Mouse (Mus musculus): ENCODE data around the gene Cep19.

Gene Cep19

DNA sequence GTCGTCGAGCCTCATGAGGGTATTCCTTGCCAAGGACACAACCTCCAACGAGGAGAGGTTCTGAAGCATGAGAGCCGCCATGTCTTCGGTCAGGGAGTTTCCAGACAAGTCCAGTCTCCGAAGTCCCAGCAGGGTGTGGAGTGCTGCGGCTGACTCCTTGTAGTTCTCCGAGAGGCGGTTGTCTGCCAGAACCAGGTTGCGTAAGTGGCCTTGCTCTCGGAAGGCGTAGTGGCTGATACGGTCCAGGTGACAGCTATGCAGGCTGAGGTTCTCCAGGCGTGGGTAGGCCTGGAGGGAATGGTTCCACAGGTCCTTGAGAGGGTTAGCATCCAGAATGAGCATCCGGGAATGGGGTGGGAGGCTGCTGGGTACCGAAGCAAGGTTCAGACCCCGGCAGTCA lies 45.0 kb downstream of the Cep19 start:
- no peak for DNase-seq (ENCODE audit: low spot score)

DNA sequence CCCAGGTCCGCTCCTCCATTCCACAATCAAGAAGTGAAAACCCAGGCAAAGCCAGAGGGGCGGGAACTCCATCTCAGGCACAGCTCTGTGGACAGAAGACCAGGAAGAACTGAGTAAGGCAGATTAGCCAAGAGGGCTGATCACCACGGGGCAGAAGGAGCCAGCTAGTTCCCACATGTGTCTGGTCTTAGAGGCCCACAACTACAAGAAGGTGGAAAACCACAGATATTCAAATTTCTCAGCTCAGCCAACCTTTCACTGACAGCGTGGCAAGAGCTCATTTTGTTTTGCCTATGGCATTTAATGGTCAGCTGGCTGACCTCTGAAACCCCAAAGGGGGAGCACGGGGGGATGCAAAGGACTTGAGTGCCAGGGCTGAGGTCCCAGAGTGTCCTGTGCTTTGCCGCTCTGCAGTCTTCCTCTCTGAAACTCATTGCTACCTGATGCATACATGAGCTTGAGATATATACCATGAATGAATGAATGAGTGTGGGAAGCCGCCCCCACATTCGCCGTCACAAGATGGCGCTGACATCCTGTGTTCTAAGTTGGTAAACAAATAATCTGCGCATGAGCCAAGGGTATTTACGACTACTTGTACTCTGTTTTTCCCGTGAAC lies 48.1 kb downstream of the Cep19 start:
- DNase-seq (ENCODE audit: low spot score): no peak

DNA sequence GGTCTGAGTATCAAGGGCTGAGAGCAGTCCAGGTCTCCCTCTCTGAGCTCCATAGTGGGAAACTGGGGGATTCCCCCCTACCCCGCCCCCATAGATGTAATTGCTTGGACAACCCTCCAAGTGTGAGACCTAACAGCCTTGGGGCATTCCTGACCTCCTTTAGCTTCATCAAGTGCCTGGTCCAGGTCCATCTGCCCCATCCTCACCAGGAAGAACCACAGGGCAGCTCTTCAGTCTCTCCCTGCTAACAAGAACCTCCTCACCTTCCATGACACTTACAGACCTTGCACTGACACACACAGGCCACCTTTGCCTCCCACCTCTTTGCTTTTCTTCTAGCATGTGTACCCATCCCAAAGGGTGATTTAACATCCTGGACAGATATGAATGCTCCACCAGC lies 54.4 kb downstream of the Cep19 start:
- DNase-seq (ENCODE audit: low spot score): no peak

DNA sequence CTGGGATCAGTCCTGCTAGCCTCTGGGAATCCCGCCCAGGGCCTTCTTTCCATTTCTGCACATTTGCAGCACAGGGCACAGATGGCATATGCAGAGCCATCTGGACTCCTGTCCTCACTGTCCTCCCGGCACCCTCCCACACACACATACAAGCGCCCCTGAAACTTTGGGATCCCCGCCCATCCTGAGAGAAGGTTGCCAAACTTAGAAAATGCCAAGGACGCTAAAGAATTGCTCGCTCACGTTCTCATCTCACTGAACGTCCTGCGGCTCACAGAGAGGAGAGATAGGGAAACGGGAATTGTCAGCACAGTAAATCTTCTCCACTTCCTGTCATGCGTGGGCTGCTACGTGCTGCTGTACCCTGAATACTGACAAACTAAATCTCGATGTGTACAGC lies 54.8 kb downstream of the Cep19 start:
- no peak for DNase-seq (ENCODE audit: low spot score)

DNA sequence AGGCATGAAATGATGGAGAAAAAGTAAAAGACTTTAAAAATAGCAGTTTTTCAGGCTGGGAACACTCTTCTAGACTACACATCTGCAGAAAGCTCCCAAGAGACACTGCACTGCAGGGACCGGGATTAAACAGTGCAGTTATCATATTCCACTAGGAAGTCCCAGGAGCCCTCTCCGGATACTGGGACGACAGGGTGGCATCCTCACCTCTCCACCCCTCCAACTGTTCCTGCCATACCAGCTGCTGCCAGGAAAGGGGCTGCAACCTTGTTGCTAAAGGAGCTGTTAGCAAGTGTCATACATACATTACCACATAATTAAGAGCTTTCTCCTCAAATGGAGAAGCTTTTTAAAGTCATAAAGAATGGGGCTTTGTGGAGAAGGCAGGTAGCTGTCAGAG lies 57.1 kb downstream of the Cep19 start:
- no peak for DNase-seq (ENCODE audit: low spot score)

DNA sequence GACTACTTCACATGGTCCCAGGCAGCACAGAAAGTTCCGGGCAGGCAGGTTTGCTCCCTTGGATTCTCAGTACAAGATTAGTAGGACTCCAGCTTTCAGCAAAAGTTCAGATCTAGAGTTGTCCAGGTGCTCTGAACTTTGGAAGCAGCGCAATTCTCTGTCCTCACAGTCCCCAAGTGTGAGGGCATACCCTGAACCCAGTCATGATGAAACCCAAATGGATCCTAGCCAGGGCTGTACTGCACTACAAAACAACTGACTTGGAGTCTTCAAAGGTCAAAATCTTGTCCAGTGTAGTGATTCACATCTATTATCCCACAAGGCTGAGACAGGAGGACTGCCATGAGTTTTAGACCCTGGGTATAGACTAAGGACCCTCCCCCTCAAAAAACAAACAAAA lies 57.8 kb downstream of the Cep19 start:
- DNase-seq (ENCODE audit: low spot score): no peak
